Comparison of ENCODE assay signal across 8 mouse cellular contexts in genomic region chr3:63975955-63976908, GRCm38 (mm10). TPM values are rescaled to one million over a fixed set of nuclear protein-coding genes. Genes with fewer than 3 reads are reported as not detected.
A peak's percentile ranks its signal among the peaks of the same experiment; 100 is the strongest.
DNase-seq lines count a peak whose midpoint lies in the region; ATAC-seq lines count a peak whose summit lies in the region.

Gene Gmps (plus strand): TSS chr3:63976106.

- H3K27me3 ChIP-seq in hindbrain, embryonic 12.5 days = no peaks in the 10 kb centered on the region

- peaks cover 12% of the 10 kb centered on the region for H3K4me1 ChIP-seq in hindbrain, embryonic 12.5 days

- no peaks in the 10 kb centered on the region for H3K9me3 ChIP-seq in hindbrain, embryonic 12.5 days (replicated peaks)

- peak within 1 kb of the TSS; percentile 74 for H3K4me2 ChIP-seq in hindbrain, embryonic 12.5 days (replicated peaks)

- H3K9ac ChIP-seq in hindbrain, embryonic 12.5 days = peak within 1 kb of the TSS; percentile 94

- WGBS in hindbrain, embryonic 12.5 days = under 1% methylated on average over 67 of the region's 67 CpGs

- ATAC-seq in hindbrain, embryonic 12.5 days (ENCODE audit: low FRiP score) = peak; percentile 99

- peak within 1 kb of the TSS; percentile 93 for H3K4me3 ChIP-seq in hindbrain, embryonic 12.5 days

- H3K27ac ChIP-seq in hindbrain, embryonic 12.5 days = peak within 1 kb of the TSS; percentile 89

- H3K36me3 ChIP-seq in hindbrain, embryonic 12.5 days = peaks cover 6% of the 10 kb centered on the region

- peak; percentile 94 for DNase-seq in MN1 (ENCODE audit: low spot score)
- peak; percentile 95 for DNase-seq in cerebellum, adult 9-10 months
- peak; percentile 90 to 93 for DNase-seq in frontal cortex, adult 2 months (ENCODE audit: extremely low spot score in 1 of 2, low spot score in 1 of 2)
- DNase-seq in layer of hippocampus, postnatal 14 days (ENCODE audit: low spot score in 2 of 2) = peak; percentile 90 to 92
- peak; percentile 94 for DNase-seq in lung, postnatal 14 days
- peak; percentile 74 for DNase-seq in retina, adult 2 months (ENCODE audit: low read depth, low spot score)
- DNase-seq in thymus, postnatal 36 days = peak; percentile 96

RNA-seq across cellular contexts. Expression of gene Gmps, which starts in this region (rescaled TPM):
- polyA plus RNA-seq in frontal cortex, adult 2 months (2012; rRNA removed) = 17.1 and 19.3 TPM in 2 replicates
- 52.6 and 54.7 TPM in 2 replicates for polyA plus RNA-seq in hindbrain, embryonic 12.5 days (2016; fragmentation: Nextera tagmentation; extraction: Ambion mirVana)
- 10 to 100 TPM; 38.6 to 39.0 TPM for total RNA-seq in layer of hippocampus, postnatal 14 days (2021)

Comparison
In these comparisons a context has a peak if more than half of its experiments do, and no peak if none do; other contexts are left out.
1. Peak in every context shown above with its lines: DNase-seq, ATAC-seq, H3K4me3 ChIP-seq and H3K27ac ChIP-seq.